Mouse (Mus musculus): ENCODE results near the gene 4930564D02Rik. TPM values are rescaled to one million over a fixed set of nuclear protein-coding genes. Genes with fewer than 3 reads are reported as not detected.

Gene 4930564D02Rik
- polyA plus RNA-seq, 2 experiments from 2014 or later: not detected

GRCm38 (mm10) chr3:105114269-105114668 lies 47.6 kb downstream of the 4930564D02Rik start:
- ATAC-seq: peak; percentile 57

- no peak for ATAC-seq
Observed at GRCm38 (mm10) chr3:105116596-105116995, 50.0 kb downstream of the 4930564D02Rik start.

GRCm38 (mm10) chr3:105123776-105124175 lies 57.1 kb downstream of the 4930564D02Rik start:
- ATAC-seq: no peak

- ATAC-seq: no peak
Observed at GRCm38 (mm10) chr3:105127881-105128280, 61.2 kb downstream of the 4930564D02Rik start.

Other genes starting within 250 kb of the 4930564D02Rik start
- gene Mov10, start 248.3 kb upstream of the 4930564D02Rik start, polyA plus RNA-seq (2017; shearing (Covaris generic)): 10 to 100 TPM; 16.2 to 34.8 TPM
- gene St7l, start 202.8 kb upstream of the 4930564D02Rik start, polyA plus RNA-seq (2017; shearing (Covaris generic)): 10 to 100 TPM; 23.8 to 26.2 TPM
- gene Capza1, start 202.3 kb upstream of the 4930564D02Rik start, polyA plus RNA-seq (2017; shearing (Covaris generic)): 100 to 1,000 TPM; 321 to 578 TPM
- under 1 TPM; 0.18 to 0.22 TPM for gene Wnt2b, start 104.9 kb upstream of the 4930564D02Rik start, polyA plus RNA-seq (2017; shearing (Covaris generic))
- not detected for gene Cttnbp2nl, start 13.7 kb upstream of the 4930564D02Rik start, polyA plus RNA-seq (2017; shearing (Covaris generic))